Mouse (Mus musculus) limb, embryonic 10.5 days (tissue): Measurements from ENCODE around the gene Gm45717. TPM values are rescaled to one million over a fixed set of nuclear protein-coding genes. Genes with fewer than 3 reads are reported as not detected.
A peak's percentile ranks its signal among the peaks of the same experiment; 100 is the strongest.

Experiments used
- DNase-seq: peaks from one replicate; pipeline ENCODE4 v3.0.0-alpha.2; 2017; ENCODE audit warnings: low spot score
- H3K27ac ChIP-seq: fragments of 300-500 bp; sonication (generic); 2 replicates; pipeline ENCODE4 v1.5.1; 2016; ENCODE audit warnings: mild to moderate bottlenecking
- H3K27me3 ChIP-seq: fragments of 300-500 bp; sonication (generic); 2 replicates; pipeline ENCODE4 v1.6.1; 2016; ENCODE audit warnings: low read depth, mild to moderate bottlenecking; ENCODE audit not compliant: poor library complexity, severe bottlenecking
- H3K36me3 ChIP-seq: fragments of 300-500 bp; sonication (generic); 2 replicates; pipeline ENCODE4 v1.6.1; 2016; ENCODE audit warnings: mild to moderate bottlenecking, moderate library complexity
- H3K4me1 ChIP-seq: fragments of 300-500 bp; sonication (generic); 2 replicates; pipeline ENCODE4 v1.6.1; 2016
- H3K4me3 ChIP-seq: fragments of 300-500 bp; sonication (generic); 2 replicates; pipeline ENCODE4 v1.5.1; 2016; ENCODE audit warnings: mild to moderate bottlenecking, moderate library complexity
- H3K9me3 ChIP-seq: fragments of 300-500 bp; sonication (generic); replicated peaks from 2 replicates; pipeline ENCODE4 v1.6.1; 2016; ENCODE audit warnings: mild to moderate bottlenecking
- WGBS: fragments of 180-500 bp; shearing (Covaris S2); methylation state at CpG from one replicate; pipeline ENCODE4 v1.1.7; 2016; 5-methylcytosine and 5-hydroxymethylcytosine counted together
- polyA plus RNA-seq: library from polyadenylated mRNA; unstranded; fragments of >200 nt; fragmentation: Nextera tagmentation; extraction: Ambion mirVana; gene quantifications from 2 replicates; pipeline ENCODE4 v1.2.1, GENCODE M21; 2016

Gene Gm45717
- polyA plus RNA-seq, 1 experiment from 2014 or later = not detected

- WGBS = 88% methylated on average over 13 of the region's 13 CpGs
- DNase-seq = no peak
- H3K4me3 ChIP-seq = no peak overlapping the region
- no peaks in the 10 kb centered on the region for H3K36me3 ChIP-seq
- H3K4me1 ChIP-seq = peaks cover 26% of the 10 kb centered on the region
- H3K9me3 ChIP-seq = no peaks in the 10 kb centered on the region
- H3K27ac ChIP-seq = no peak overlapping the region
- H3K27me3 ChIP-seq = no peaks in the 10 kb centered on the region
Measured at GRCm38 (mm10) chr7:140907131-140907530, 48.6 kb downstream of the Gm45717 start.

GRCm38 (mm10) chr7:140905642-140906081, 50.1 kb downstream of the Gm45717 start:
- Histone ChIP-seq H3K4me3 (no peak overlapping the region), H3K4me1 (peaks cover 30% of the 10 kb centered on the region), H3K9me3 (no peaks in the 10 kb centered on the region), H3K27me3 (no peaks in the 10 kb centered on the region), H3K36me3 (0 out of 2 replicates have a peak, but pooled peaks cover 5% of the 10 kb centered on the region), H3K27ac (no peak overlapping the region)
- 85% methylated on average over 2 of the region's 2 CpGs for WGBS
- DNase-seq = no peak

DNA sequence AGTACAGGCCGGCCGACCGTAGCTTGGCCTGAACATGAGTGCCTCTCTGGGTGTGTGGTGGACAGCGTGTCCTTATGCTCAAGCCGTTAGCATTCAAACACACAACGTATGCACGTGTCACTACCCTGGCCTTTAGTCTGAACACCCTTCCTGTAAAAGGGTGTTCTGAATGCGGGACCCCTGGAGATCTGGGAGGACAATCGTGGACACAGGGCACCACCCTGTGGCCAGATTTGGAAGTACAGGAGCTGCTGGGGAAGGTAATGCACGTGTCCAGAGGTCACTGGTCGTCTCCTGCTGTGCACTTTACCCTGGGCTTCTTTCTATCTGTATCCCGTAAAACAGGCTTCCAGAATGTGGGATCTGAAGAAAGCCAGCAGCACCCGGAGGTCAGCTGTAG, 52.5 kb downstream of the Gm45717 start:
- WGBS = 27% methylated on average over 13 of the region's 13 CpGs
- no peaks in the 10 kb centered on the region for H3K9me3 ChIP-seq
- peaks cover 20% of the 10 kb centered on the region for H3K4me1 ChIP-seq
- H3K27me3 ChIP-seq = no peaks in the 10 kb centered on the region
- H3K4me3 ChIP-seq = no peak overlapping the region
- peaks cover 25% of the 10 kb centered on the region for H3K36me3 ChIP-seq
- DNase-seq = peak; percentile 87
- peak overlapping the region; percentile 31 for H3K27ac ChIP-seq

GRCm38 (mm10) chr7:140902036-140902875, 53.5 kb downstream of the Gm45717 start:
- no peak overlapping the region for H3K4me3 ChIP-seq
- no peaks in the 10 kb centered on the region for H3K27me3 ChIP-seq
- peaks cover 18% of the 10 kb centered on the region for H3K4me1 ChIP-seq
- 76% methylated on average over 15 of the region's 15 CpGs for WGBS
- H3K36me3 ChIP-seq = peaks cover 35% of the 10 kb centered on the region
- no peak for DNase-seq
- peak overlapping the region; percentile 31; the same call in 1 of the 2 replicates for H3K27ac ChIP-seq
- H3K9me3 ChIP-seq = no peaks in the 10 kb centered on the region

- H3K27ac ChIP-seq = no peak within 1 kb of the TSS
- H3K36me3 ChIP-seq = peaks cover 54% of the 10 kb centered on the region
- H3K4me1 ChIP-seq = peaks cover 18% of the 10 kb centered on the region
- WGBS = 68% methylated on average over 10 of the region's 10 CpGs
- no peak within 1 kb of the TSS for H3K4me3 ChIP-seq
- H3K27me3 ChIP-seq = no peaks in the 10 kb centered on the region
- DNase-seq = no peak
- no peaks in the 10 kb centered on the region for H3K9me3 ChIP-seq
Measured at GRCm38 (mm10) chr7:140900220-140900619, 55.5 kb downstream of the Gm45717 start, which contains the start of gene Cox8b. Gene Cox8b, minus strand, starts transcription at chr7:140900446.

Other genes with a start within 250 kb of the Gm45717 start
- 0.09 TPM in 2 replicates for gene Cyp2e1, start 192.2 kb downstream of the Gm45717 start, polyA plus RNA-seq
- 0.10 and 0.23 TPM in 2 replicates for gene Syce1, start 168.1 kb downstream of the Gm45717 start, polyA plus RNA-seq
- gene Zfp941, start 133.8 kb downstream of the Gm45717 start, polyA plus RNA-seq = 2.1 and 2.2 TPM in 2 replicates
- 0.75 and 0.95 TPM in 2 replicates for gene Urah, start 120.9 kb downstream of the Gm45717 start, polyA plus RNA-seq
- gene Scgb1c1, start 110.4 kb downstream of the Gm45717 start, polyA plus RNA-seq = not detected in 2 replicates
- not detected in 2 replicates for gene Odf3, start 108.1 kb downstream of the Gm45717 start, polyA plus RNA-seq
- not detected in 2 replicates for gene Gm45785, start 99.6 kb downstream of the Gm45717 start, polyA plus RNA-seq
- gene Ric8a, start 99.0 kb downstream of the Gm45717 start, polyA plus RNA-seq = 45.2 and 54.2 TPM in 2 replicates
- gene Bet1l, start 98.4 kb downstream of the Gm45717 start, polyA plus RNA-seq = 23.0 and 26.1 TPM in 2 replicates
- 353 and 364 TPM in 2 replicates for gene Psmd13, start 74.0 kb downstream of the Gm45717 start, polyA plus RNA-seq
- gene Sirt3, start 73.6 kb downstream of the Gm45717 start, polyA plus RNA-seq = 25.4 and 27.6 TPM in 2 replicates
- gene Cox8b, start 55.5 kb downstream of the Gm45717 start, polyA plus RNA-seq = 0.49 TPM in 1 of 2 replicates, not detected in the other
- gene Nlrp6, start 35.0 kb downstream of the Gm45717 start, polyA plus RNA-seq = 0.06 and 0.26 TPM in 2 replicates
- 11.4 and 15.4 TPM in 2 replicates for gene Pgghg, start 14.5 kb downstream of the Gm45717 start, polyA plus RNA-seq
- 4.2 and 5.9 TPM in 2 replicates for gene Ifitm5, start 5.6 kb downstream of the Gm45717 start, polyA plus RNA-seq
- 904 and 922 TPM in 2 replicates for gene Ifitm2, start 50 bp upstream of the Gm45717 start, polyA plus RNA-seq
- gene Ifitm1, start 11.3 kb upstream of the Gm45717 start, polyA plus RNA-seq = 27.9 and 43.1 TPM in 2 replicates
- 54.0 and 56.4 TPM in 2 replicates for gene Ifitm3, start 54.8 kb upstream of the Gm45717 start, polyA plus RNA-seq
- 0.31 TPM in 1 of 2 replicates, not detected in the other for gene Ifitm6, start 62.0 kb upstream of the Gm45717 start, polyA plus RNA-seq
- gene Gm17387, start 73.2 kb upstream of the Gm45717 start, polyA plus RNA-seq = not detected in 2 replicates
- gene B4galnt4, start 105.2 kb upstream of the Gm45717 start, polyA plus RNA-seq = 26.2 and 30.7 TPM in 2 replicates
- gene Pkp3, start 122.3 kb upstream of the Gm45717 start, polyA plus RNA-seq = 6.0 and 8.2 TPM in 2 replicates
- 2.3 TPM in 2 replicates for gene Sigirr, start 144.6 kb upstream of the Gm45717 start, polyA plus RNA-seq
- 0.64 and 0.67 TPM in 2 replicates for gene Ano9, start 161.9 kb upstream of the Gm45717 start, polyA plus RNA-seq
- gene Ptdss2, start 166.4 kb upstream of the Gm45717 start, polyA plus RNA-seq = 85.6 and 95.2 TPM in 2 replicates
- gene Rnh1, start 216.9 kb upstream of the Gm45717 start, polyA plus RNA-seq = 67.7 and 85.0 TPM in 2 replicates
- gene Hras, start 238.1 kb upstream of the Gm45717 start, polyA plus RNA-seq = 101 and 104 TPM in 2 replicates
- gene Lrrc56, start 238.2 kb upstream of the Gm45717 start, polyA plus RNA-seq = 14.0 and 21.8 TPM in 2 replicates